Mouse (Mus musculus) layer of hippocampus, postnatal 10 days (tissue): ENCODE measurements at regions not wholly inside any gene's neighbourhood (a gene's known extent, or its start where the extent isn't known, plus 50 kb on each side); places are given as distances from the start of the nearest gene placed in this dataset.
A peak's percentile ranks its signal among the peaks of the same experiment; 100 is the strongest.
"Not testable (repeated sequence)": the region's sequence is repeated elsewhere in the genome, so short reads cannot be mapped to it uniquely, and the experiment has no call there.

ENCODE experiments used
- DNase-seq, 2 experiments: peaks; one replicate each; pipeline ENCODE4 v3.0.0; 2021; ENCODE audit warnings: low spot score in 2 of 2

- not testable (repeated sequence) for DNase-seq
Observed at GRCm38 (mm10) chr12:77526581-77526980, 288.7 kb downstream of the Fut8 start.

GRCm38 (mm10) chr12:77527499-77527898, 289.6 kb downstream of the Fut8 start:
- no peak for DNase-seq

GRCm38 (mm10) chr12:77527953-77528865, 290.3 kb downstream of the Fut8 start:
- no peak for DNase-seq

GRCm38 (mm10) chr12:77528868-77529271, 290.9 kb downstream of the Fut8 start:
- no peak for DNase-seq

- DNase-seq: no peak
Observed at GRCm38 (mm10) chr12:77529414-77529813, 291.5 kb downstream of the Fut8 start.

- no peak for DNase-seq
Observed at GRCm38 (mm10) chr12:77529955-77530354, 292.0 kb downstream of the Fut8 start.

GRCm38 (mm10) chr12:77531294-77531693, 293.4 kb downstream of the Fut8 start:
- peak in 1 of 2 experiments; percentile 35 for DNase-seq

- DNase-seq: no peak
Observed at GRCm38 (mm10) chr12:77532547-77532946, 294.6 kb downstream of the Fut8 start.

- no peak for DNase-seq
Observed at GRCm38 (mm10) chr12:77533606-77534005, 295.7 kb downstream of the Fut8 start.

GRCm38 (mm10) chr12:77534079-77534478, 296.2 kb downstream of the Fut8 start:
- no peak for DNase-seq

GRCm38 (mm10) chr12:77535147-77535546, 297.2 kb downstream of the Fut8 start:
- no peak for DNase-seq

GRCm38 (mm10) chr12:77537139-77537848, 299.4 kb downstream of the Fut8 start:
- no peak for DNase-seq

- DNase-seq: no peak
Observed at GRCm38 (mm10) chr12:77539661-77540431, 301.9 kb downstream of the Fut8 start.

- DNase-seq: no peak
Observed at GRCm38 (mm10) chr12:77541051-77541765, 303.3 kb downstream of the Fut8 start.

- no peak for DNase-seq
Observed at GRCm38 (mm10) chr12:77541826-77542225, 303.9 kb downstream of the Fut8 start.

- DNase-seq: no peak
Observed at GRCm38 (mm10) chr12:77543651-77544050, 305.7 kb downstream of the Fut8 start.

GRCm38 (mm10) chr12:77546165-77546564, 308.2 kb downstream of the Fut8 start:
- DNase-seq: no peak

GRCm38 (mm10) chr12:77568286-77568685, 330.4 kb downstream of the Fut8 start:
- peak; percentile 48 to 67 for DNase-seq

- DNase-seq: no peak
Observed at GRCm38 (mm10) chr12:77570501-77570900, 332.6 kb downstream of the Fut8 start.

GRCm38 (mm10) chr12:77571071-77571470, 333.1 kb downstream of the Fut8 start:
- DNase-seq: no peak

GRCm38 (mm10) chr12:77575046-77575445, 337.1 kb downstream of the Fut8 start:
- no peak for DNase-seq
